Mouse (Mus musculus) forebrain, postnatal 0 days (tissue): Measurements from ENCODE around the gene Ccdc158. TPM values are rescaled to one million over a fixed set of nuclear protein-coding genes. Genes with fewer than 3 reads are reported as not detected.
A peak's percentile ranks its signal among the peaks of the same experiment; 100 is the strongest.

Source experiments
- ATAC-seq: fragments of 200-750 bp; cut with Nextera tagmentation; 2 replicates; pipeline ENCODE4 v1.8.0; 2017; ENCODE audit warnings: mild to moderate bottlenecking, moderate library complexity
- DNase-seq: peaks from one replicate; pipeline ENCODE4 v3.0.0-alpha.2; 2015
- H3K27ac ChIP-seq: fragments of 300-500 bp; sonication (generic); 2 replicates; pipeline ENCODE4 v1.5.1; 2014; ENCODE audit warnings: low read depth, mild to moderate bottlenecking, antibody characterized with exemption, low read length, moderate library complexity, mixed read lengths
- H3K27me3 ChIP-seq: fragments of 300-500 bp; sonication (generic); 2 replicates; pipeline ENCODE4 v1.6.1; 2014; ENCODE audit warnings: mild to moderate bottlenecking, low read length, mixed read lengths; ENCODE audit not compliant: insufficient read depth
- H3K36me3 ChIP-seq: fragments of 300-500 bp; sonication (generic); 2 replicates; pipeline ENCODE4 v1.6.1; 2014; ENCODE audit warnings: mild to moderate bottlenecking, moderate library complexity; ENCODE audit not compliant: insufficient read depth
- H3K4me1 ChIP-seq: fragments of 300-500 bp; sonication (generic); 2 replicates; pipeline ENCODE4 v1.6.1; 2014; ENCODE audit warnings: antibody characterized with exemption; ENCODE audit not compliant: insufficient read depth
- H3K4me2 ChIP-seq: fragments of 300-500 bp; sonication (generic); 2 replicates; pipeline ENCODE4 v1.6.1; 2014; ENCODE audit warnings: low read depth, mild to moderate bottlenecking, moderate library complexity
- H3K4me3 ChIP-seq: fragments of 300-500 bp; sonication (generic); 2 replicates; pipeline ENCODE4 v1.5.1; 2014; ENCODE audit warnings: low read depth, low read length, mixed read lengths
- H3K9ac ChIP-seq: fragments of 300-500 bp; sonication (generic); 2 replicates; pipeline ENCODE4 v1.6.1; 2014; ENCODE audit warnings: mild to moderate bottlenecking
- H3K9me3 ChIP-seq: fragments of 300-500 bp; sonication (generic); 2 replicates; pipeline ENCODE4 v1.6.1; 2016; ENCODE audit warnings: low read length
- CTCF ChIP-seq: sonication (generic); IDR thresholded peaks from 2 replicates; pipeline ENCODE4 v1.5.1; 2016; ENCODE audit warnings: antibody characterized with exemption, control low read depth, low read depth
- WGBS: fragments of 180-500 bp; shearing (Covaris S2); extraction: QIAGEN DNeasy Blood & Tissue Kit; methylation state at CpG from one replicate; pipeline ENCODE4 v1.1.7; 2014; 5-methylcytosine and 5-hydroxymethylcytosine counted together
- polyA plus RNA-seq: library from polyadenylated mRNA; unstranded; fragments of >200 nt; fragmentation: Nextera tagmentation; extraction: Ambion mirVana; gene quantifications from 2 replicates; pipeline ENCODE4 v1.2.1, GENCODE M21; 2015
- total RNA-seq: library from RNA; depleted of rRNA; stranded (reverse); fragments of >200 nt; gene quantifications from 2 replicates; pipeline ENCODE4 v1.2.3, GENCODE M21; 2014

Ccdc158 gene
- total and polyA plus RNA-seq, 2 experiments from 2014 or later: 0.39 to 1.3 TPM

DNA sequence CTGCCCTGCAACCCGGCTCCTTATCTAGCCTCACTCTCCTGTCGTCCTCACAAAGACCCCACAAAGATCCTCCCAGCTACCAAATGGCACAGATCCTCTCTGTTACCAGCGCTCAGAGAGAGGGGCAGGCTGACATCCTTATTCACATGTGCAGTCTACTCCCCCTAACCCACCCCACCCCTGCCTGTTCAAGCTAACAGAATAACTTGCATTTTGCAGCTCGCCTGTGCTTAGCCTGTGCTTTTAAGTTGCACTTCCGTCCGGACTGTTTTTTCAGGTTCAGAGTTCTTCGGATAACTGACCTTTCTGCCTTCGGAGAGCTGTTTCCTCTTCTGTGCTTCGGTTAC, 476 bp upstream of the Ccdc158 start:
- peak; percentile 77 for ATAC-seq
- no peaks in the 10 kb centered on the region for H3K27me3 ChIP-seq
- TF ChIP-seq CTCF: no peak
- peak overlapping the region; percentile 55 for H3K4me3 ChIP-seq
- H3K36me3 ChIP-seq: no peaks in the 10 kb centered on the region
- peak overlapping the region; percentile 49 for H3K9ac ChIP-seq
- H3K9me3 ChIP-seq: no peaks in the 10 kb centered on the region
- DNase-seq: no peak
- WGBS: 0% methylated on average over 9 of the region's 9 CpGs
- no peak overlapping the region for H3K27ac ChIP-seq
- no peaks in the 10 kb centered on the region for H3K4me1 ChIP-seq
- peak overlapping the region; percentile 82 for H3K4me2 ChIP-seq

DNA sequence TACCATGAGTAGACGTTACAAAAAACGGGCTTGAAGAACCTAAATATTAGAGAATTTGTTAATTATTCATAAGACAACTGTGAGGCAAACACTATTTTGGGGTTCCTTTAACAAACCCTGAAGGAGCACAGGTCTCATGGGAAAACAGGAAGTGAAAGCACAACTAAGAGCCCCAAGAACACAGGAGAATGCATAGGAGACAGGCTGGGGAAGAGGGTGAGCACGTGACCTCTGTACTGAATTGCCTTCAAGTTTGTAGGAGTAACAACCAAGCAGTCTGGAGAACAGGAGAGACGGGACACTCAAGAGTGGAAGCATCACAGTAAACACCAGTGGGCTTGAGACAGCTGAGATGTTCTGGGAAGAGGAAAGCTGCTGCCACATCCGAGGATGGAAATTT, 8.2 kb downstream of the Ccdc158 start:
- Histone ChIP-seq H3K36me3 (no peaks in the 10 kb centered on the region), H3K4me2 (no peak overlapping the region), H3K9ac (no peak overlapping the region), H3K4me1 (no peaks in the 10 kb centered on the region), H3K27ac (no peak overlapping the region), H3K27me3 (no peaks in the 10 kb centered on the region), H3K4me3 (no peak overlapping the region), H3K9me3 (no peaks in the 10 kb centered on the region)
- WGBS: 86% methylated on average over 5 of the region's 5 CpGs
- no peak for DNase-seq
- no peak for TF ChIP-seq CTCF
- ATAC-seq: no peak

GRCm38 (mm10) chr5:92664321-92664720, 10.8 kb downstream of the Ccdc158 start:
- 72% methylated on average over 2 of the region's 2 CpGs for WGBS
- TF ChIP-seq CTCF: peak; percentile 13; the same call in 1 of the 2 replicates
- Histone ChIP-seq H3K27ac (no peak overlapping the region), H3K27me3 (no peaks in the 10 kb centered on the region), H3K4me3 (no peak overlapping the region), H3K9me3 (no peaks in the 10 kb centered on the region), H3K4me2 (no peak overlapping the region), H3K36me3 (no peaks in the 10 kb centered on the region), H3K9ac (no peak overlapping the region), H3K4me1 (no peaks in the 10 kb centered on the region)
- DNase-seq (no peak), ATAC-seq (no peak)

- ATAC-seq (peak; percentile 63), DNase-seq (peak; percentile 75)
- WGBS: 6% methylated on average over 1 of the region's 1 CpGs
- peak; percentile 81 for TF ChIP-seq CTCF
- Histone ChIP-seq H3K27ac (no peak overlapping the region), H3K4me1 (no peaks in the 10 kb centered on the region), H3K9me3 (no peaks in the 10 kb centered on the region), H3K9ac (no peak overlapping the region), H3K4me3 (no peak overlapping the region), H3K27me3 (no peaks in the 10 kb centered on the region), H3K36me3 (no peaks in the 10 kb centered on the region), H3K4me2 (no peak overlapping the region)
These were observed 18.8 kb downstream of the Ccdc158 start for GRCm38 (mm10) chr5:92656256-92656655.

- Histone ChIP-seq H3K27ac (no peak overlapping the region), H3K36me3 (no peaks in the 10 kb centered on the region), H3K4me1 (no peaks in the 10 kb centered on the region), H3K4me3 (no peak overlapping the region), H3K9me3 (no peaks in the 10 kb centered on the region), H3K27me3 (no peaks in the 10 kb centered on the region), H3K9ac (no peak overlapping the region), H3K4me2 (no peak overlapping the region)
- 73% methylated on average over 3 of the region's 3 CpGs for WGBS
- no peak for DNase-seq
- no peak for ATAC-seq
- no peak for TF ChIP-seq CTCF
These were observed 34.2 kb downstream of the Ccdc158 start for GRCm38 (mm10) chr5:92640861-92641260.

- H3K4me1 ChIP-seq: no peaks in the 10 kb centered on the region
- H3K27ac ChIP-seq: no peak overlapping the region
- H3K27me3 ChIP-seq: no peaks in the 10 kb centered on the region
- DNase-seq: no peak
- H3K36me3 ChIP-seq: no peaks in the 10 kb centered on the region
- TF ChIP-seq CTCF: no peak
- H3K9me3 ChIP-seq: no peaks in the 10 kb centered on the region
- no peak overlapping the region for H3K4me3 ChIP-seq
- WGBS: 88% methylated on average over 5 of the region's 5 CpGs
- ATAC-seq: no peak
- H3K9ac ChIP-seq: no peak overlapping the region
- H3K4me2 ChIP-seq: no peak overlapping the region
These were observed 39.2 kb downstream of the Ccdc158 start for GRCm38 (mm10) chr5:92635891-92636290.

DNA sequence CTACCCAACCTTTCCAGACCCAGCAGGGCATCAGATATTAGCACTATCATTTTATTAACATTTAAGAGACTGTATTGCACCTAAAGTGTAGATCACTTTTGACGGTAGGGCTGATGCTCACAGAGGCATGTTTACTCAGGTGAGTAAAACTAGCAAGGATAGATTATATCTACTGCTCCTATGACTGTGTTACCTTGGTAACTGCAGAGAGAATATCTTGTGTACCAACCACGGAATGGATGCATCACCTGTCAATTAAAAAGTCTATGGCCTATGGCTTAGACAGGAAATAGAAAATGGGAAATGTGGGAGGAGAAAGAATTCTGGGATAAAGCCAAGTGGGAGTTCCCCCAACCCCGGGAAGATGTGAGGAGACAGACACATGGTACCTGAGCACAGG, 40.2 kb downstream of the Ccdc158 start:
- no peaks in the 10 kb centered on the region for H3K36me3 ChIP-seq

GRCm38 (mm10) chr5:92633526-92633925, 41.5 kb downstream of the Ccdc158 start:
- no peak overlapping the region for H3K9ac ChIP-seq
- no peak overlapping the region for H3K4me2 ChIP-seq
- 62% methylated on average over 4 of the region's 4 CpGs for WGBS
- no peak overlapping the region for H3K4me3 ChIP-seq
- no peak for DNase-seq
- H3K4me1 ChIP-seq: no peaks in the 10 kb centered on the region
- no peaks in the 10 kb centered on the region for H3K27me3 ChIP-seq
- 0 out of 2 replicates have a peak, but pooled peaks have one; percentile 4 for TF ChIP-seq CTCF
- no peaks in the 10 kb centered on the region for H3K36me3 ChIP-seq
- H3K9me3 ChIP-seq: no peaks in the 10 kb centered on the region
- no peak for ATAC-seq
- H3K27ac ChIP-seq: no peak overlapping the region

More for the DNA sequence above, 40.2 kb downstream of the Ccdc158 start:
- no peaks in the 10 kb centered on the region for H3K9me3 ChIP-seq
- H3K27ac ChIP-seq: no peak overlapping the region
- no peaks in the 10 kb centered on the region for H3K4me1 ChIP-seq
- no peak overlapping the region for H3K4me2 ChIP-seq
- no peak for TF ChIP-seq CTCF
- WGBS: 70% methylated on average over 3 of the region's 3 CpGs
- ATAC-seq (peak; percentile 69), DNase-seq (peak; percentile 2)
- H3K9ac ChIP-seq: no peak overlapping the region
- H3K4me3 ChIP-seq: no peak overlapping the region
- no peaks in the 10 kb centered on the region for H3K27me3 ChIP-seq
